Mouse (Mus musculus): ENCODE measurements around the gene Sohlh2. TPM values are rescaled to one million over a fixed set of nuclear protein-coding genes. Genes with fewer than 3 reads are reported as not detected.

Sohlh2 gene
- polyA plus RNA-seq (2015; fragmentation: Nextera tagmentation; extraction: Ambion mirVana) = not detected in 2 replicates

GRCm38 (mm10) chr3:55181766-55182165, at the start of gene Sohlh2:
Gene Sohlh2 (plus strand): TSS chr3:55182028.
- no peak for TF ChIP-seq CTCF (IDR thresholded peaks at IDR 0.05; ENCODE audit: low read depth)
- no peak within 1 kb of the TSS for H3K9ac ChIP-seq (ENCODE audit: low read depth, low read length)
- H3K27ac ChIP-seq = no peak within 1 kb of the TSS
- no peaks in the 10 kb centered on the region for H3K9me3 ChIP-seq (replicated peaks; ENCODE audit: low read length)
- H3K36me3 ChIP-seq (ENCODE audit: insufficient read depth, low read length) = no peaks in the 10 kb centered on the region
- no peak within 1 kb of the TSS for H3K4me3 ChIP-seq (replicated peaks; ENCODE audit: low read depth, low read length)
- no peaks in the 10 kb centered on the region for H3K27me3 ChIP-seq (ENCODE audit: insufficient read depth, low read length)
- WGBS = 95% methylated on average over 22 of the region's 22 CpGs
- no peaks in the 10 kb centered on the region for H3K4me1 ChIP-seq (replicated peaks; ENCODE audit: insufficient read depth, low read length)
- H3K4me2 ChIP-seq (ENCODE audit: low read length) = no peak within 1 kb of the TSS
- no peak for DNase-seq (ENCODE audit: low spot score)
- no peak for ATAC-seq (replicated peaks; ENCODE audit: low FRiP score, low read depth)

DNA sequence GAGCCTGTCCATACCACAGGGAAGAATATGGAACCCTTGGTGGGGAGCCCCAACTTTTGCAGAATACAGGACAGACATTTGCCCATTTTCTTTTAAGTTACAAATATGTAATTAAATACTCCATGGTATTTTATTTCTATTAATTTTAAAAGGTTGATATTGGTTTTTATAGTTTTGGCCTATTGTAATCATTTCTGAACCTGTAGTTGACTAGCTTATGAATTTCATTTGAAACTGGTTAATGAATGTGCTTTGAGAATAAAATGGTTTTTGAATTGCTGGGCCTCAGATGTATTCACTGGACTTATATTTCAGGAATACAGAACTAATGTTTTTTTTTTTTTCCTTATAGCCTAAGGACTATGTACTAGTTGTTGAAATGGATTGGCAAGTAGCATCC, 44.8 kb upstream of the Sohlh2 start, which contains the start of gene Ccdc169:
Gene Ccdc169 (plus strand): TSS at position 301 of the 400 bp plus-strand sequence.
- H3K36me3 ChIP-seq (ENCODE audit: insufficient read depth, low read length) = peaks cover 21% of the 10 kb centered on the region
- DNase-seq (ENCODE audit: low spot score) (no peak), ATAC-seq (replicated peaks; ENCODE audit: low FRiP score, low read depth) (no peak)
- no peak within 1 kb of the TSS for H3K4me2 ChIP-seq (ENCODE audit: low read length)
- H3K9me3 ChIP-seq (replicated peaks; ENCODE audit: low read length) = no peaks in the 10 kb centered on the region
- H3K27me3 ChIP-seq (ENCODE audit: insufficient read depth, low read length) = no peaks in the 10 kb centered on the region
- no peak within 1 kb of the TSS for H3K9ac ChIP-seq (ENCODE audit: low read depth, low read length)
- no peak within 1 kb of the TSS for H3K27ac ChIP-seq
- no peak for TF ChIP-seq CTCF (IDR thresholded peaks at IDR 0.05; ENCODE audit: low read depth)
- no peak within 1 kb of the TSS for H3K4me3 ChIP-seq (replicated peaks; ENCODE audit: low read depth, low read length)
- no peaks in the 10 kb centered on the region for H3K4me1 ChIP-seq (replicated peaks; ENCODE audit: insufficient read depth, low read length)

DNA sequence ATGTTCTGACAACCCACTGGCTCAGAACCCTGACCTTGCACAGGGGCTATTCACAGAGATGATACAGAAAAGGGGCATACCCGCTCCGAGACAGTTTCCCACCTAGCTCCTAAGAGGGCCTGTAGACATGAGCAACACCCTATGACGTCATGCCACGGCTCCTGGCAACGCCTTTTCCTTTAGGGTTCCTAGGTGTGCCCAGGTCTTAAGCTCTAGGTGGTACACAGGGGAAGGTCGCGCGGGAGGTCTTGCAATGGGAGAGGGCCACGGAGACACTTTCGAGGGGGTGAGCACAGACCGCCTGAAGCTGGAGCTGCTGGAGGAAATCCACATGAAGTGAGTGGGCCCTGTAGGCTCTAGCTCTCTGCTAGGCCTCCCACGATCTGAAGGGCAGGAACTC, 42.0 kb upstream of the Sohlh2 start:
- no peak overlapping the region for H3K4me2 ChIP-seq (ENCODE audit: low read length)
- no peaks in the 10 kb centered on the region for H3K4me1 ChIP-seq (replicated peaks; ENCODE audit: insufficient read depth, low read length)
- no peak overlapping the region for H3K27ac ChIP-seq
- WGBS = 82% methylated on average over 12 of the region's 12 CpGs
- no peaks in the 10 kb centered on the region for H3K27me3 ChIP-seq (ENCODE audit: insufficient read depth, low read length)
- H3K9ac ChIP-seq (ENCODE audit: low read depth, low read length) = no peak overlapping the region
- no peak for ATAC-seq (replicated peaks; ENCODE audit: low FRiP score, low read depth)
- H3K9me3 ChIP-seq (replicated peaks; ENCODE audit: low read length) = no peaks in the 10 kb centered on the region
- TF ChIP-seq CTCF (IDR thresholded peaks at IDR 0.05; ENCODE audit: low read depth) = no peak
- H3K36me3 ChIP-seq (ENCODE audit: insufficient read depth, low read length) = peaks cover 14% of the 10 kb centered on the region
- no peak overlapping the region for H3K4me3 ChIP-seq (replicated peaks; ENCODE audit: low read depth, low read length)
- DNase-seq (ENCODE audit: low spot score) = no peak

DNA sequence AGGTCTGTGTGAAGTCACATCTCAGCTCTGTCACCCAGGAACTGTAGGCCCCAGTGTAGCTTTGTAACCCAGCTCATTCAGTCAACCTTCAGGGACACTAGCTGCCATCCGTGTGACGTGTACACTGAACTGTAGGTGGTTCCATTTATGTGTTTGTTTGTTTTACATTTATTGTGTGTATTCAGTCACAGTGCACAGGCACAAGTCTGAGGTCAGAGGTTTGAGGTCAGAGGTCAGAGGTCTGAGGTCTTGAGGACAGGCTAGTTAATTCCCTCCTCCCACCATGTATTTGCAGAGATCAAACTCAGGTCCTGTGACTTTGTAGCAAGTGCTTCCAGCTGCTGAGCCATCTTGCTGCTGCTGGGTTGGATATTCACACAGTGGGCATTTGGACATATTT, 40.4 kb upstream of the Sohlh2 start:
- WGBS = 83% methylated on average over 2 of the region's 2 CpGs
- Histone ChIP-seq H3K9ac (ENCODE audit: low read depth, low read length) (no peak overlapping the region), H3K4me3 (replicated peaks; ENCODE audit: low read depth, low read length) (no peak overlapping the region), H3K9me3 (replicated peaks; ENCODE audit: low read length) (no peaks in the 10 kb centered on the region), H3K27me3 (ENCODE audit: insufficient read depth, low read length) (no peaks in the 10 kb centered on the region), H3K27ac (no peak overlapping the region), H3K4me2 (ENCODE audit: low read length) (no peak overlapping the region), H3K4me1 (replicated peaks; ENCODE audit: insufficient read depth, low read length) (no peaks in the 10 kb centered on the region), H3K36me3 (ENCODE audit: insufficient read depth, low read length) (peaks cover 2% of the 10 kb centered on the region)
- no peak for TF ChIP-seq CTCF (IDR thresholded peaks at IDR 0.05; ENCODE audit: low read depth)
- no peak for ATAC-seq (replicated peaks; ENCODE audit: low FRiP score, low read depth)
- no peak for DNase-seq (ENCODE audit: low spot score)

DNA sequence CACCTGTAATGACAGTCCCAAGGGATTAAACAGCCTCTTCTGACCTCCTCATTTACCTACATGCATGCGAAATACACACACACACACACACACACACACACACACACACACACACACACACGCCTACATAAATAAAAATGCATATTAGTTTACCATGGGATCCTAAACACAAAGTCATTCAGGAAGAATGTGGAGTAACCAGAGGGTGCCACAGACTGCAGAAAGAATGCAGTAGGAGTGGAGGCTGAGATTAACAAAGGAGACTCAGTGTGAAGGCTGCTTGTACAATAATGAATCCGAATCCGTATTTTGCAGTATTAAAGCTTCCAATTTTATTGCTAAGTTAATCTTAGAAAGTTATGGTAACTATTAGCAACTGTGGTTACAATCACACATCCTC, 36.9 kb upstream of the Sohlh2 start:
- no peaks in the 10 kb centered on the region for H3K4me1 ChIP-seq (replicated peaks; ENCODE audit: insufficient read depth, low read length)
- no peaks in the 10 kb centered on the region for H3K36me3 ChIP-seq (ENCODE audit: insufficient read depth, low read length)
- no peak overlapping the region for H3K27ac ChIP-seq
- no peak overlapping the region for H3K4me2 ChIP-seq (ENCODE audit: low read length)
- ATAC-seq (replicated peaks; ENCODE audit: low FRiP score, low read depth) = no peak
- no peak for DNase-seq (ENCODE audit: low spot score)
- no peak overlapping the region for H3K4me3 ChIP-seq (replicated peaks; ENCODE audit: low read depth, low read length)
- no peak overlapping the region for H3K9ac ChIP-seq (ENCODE audit: low read depth, low read length)
- no peaks in the 10 kb centered on the region for H3K27me3 ChIP-seq (ENCODE audit: insufficient read depth, low read length)
- no peaks in the 10 kb centered on the region for H3K9me3 ChIP-seq (replicated peaks; ENCODE audit: low read length)
- WGBS = 88% methylated on average over 4 of the region's 4 CpGs
- no peak for TF ChIP-seq CTCF (IDR thresholded peaks at IDR 0.05; ENCODE audit: low read depth)

DNA sequence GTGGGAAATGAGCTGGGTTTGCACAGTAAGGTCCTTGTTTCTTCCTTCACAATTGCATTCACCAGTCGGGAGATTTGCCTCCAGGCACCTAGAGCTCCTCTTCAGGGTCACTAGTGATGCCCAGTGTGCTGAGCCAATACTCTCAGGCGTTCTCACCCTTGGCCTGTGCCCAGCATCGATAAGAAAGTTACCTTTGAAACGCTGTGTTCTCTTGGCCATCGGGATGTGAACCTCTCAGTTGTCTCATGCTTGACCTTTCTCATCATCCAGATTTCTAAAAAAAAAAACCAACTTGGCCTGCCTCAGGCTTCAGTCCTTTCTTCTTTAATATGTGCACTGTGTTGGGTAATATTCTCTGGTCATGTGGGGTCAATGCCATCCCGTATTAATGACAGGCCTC, 35.4 kb upstream of the Sohlh2 start:
- 78% methylated on average over 6 of the region's 6 CpGs for WGBS
- H3K27me3 ChIP-seq (ENCODE audit: insufficient read depth, low read length) = no peaks in the 10 kb centered on the region
- no peak for ATAC-seq (replicated peaks; ENCODE audit: low FRiP score, low read depth)
- H3K27ac ChIP-seq = no peak overlapping the region
- no peaks in the 10 kb centered on the region for H3K4me1 ChIP-seq (replicated peaks; ENCODE audit: insufficient read depth, low read length)
- no peak overlapping the region for H3K4me2 ChIP-seq (ENCODE audit: low read length)
- no peak overlapping the region for H3K4me3 ChIP-seq (replicated peaks; ENCODE audit: low read depth, low read length)
- H3K9ac ChIP-seq (ENCODE audit: low read depth, low read length) = no peak overlapping the region
- no peak for DNase-seq (ENCODE audit: low spot score)
- H3K36me3 ChIP-seq (ENCODE audit: insufficient read depth, low read length) = no peaks in the 10 kb centered on the region
- H3K9me3 ChIP-seq (replicated peaks; ENCODE audit: low read length) = no peaks in the 10 kb centered on the region
- TF ChIP-seq CTCF (IDR thresholded peaks at IDR 0.05; ENCODE audit: low read depth) = no peak

GRCm38 (mm10) chr3:55147156-55147555, 34.7 kb upstream of the Sohlh2 start:
- Histone ChIP-seq H3K4me1 (replicated peaks; ENCODE audit: insufficient read depth, low read length) (no peaks in the 10 kb centered on the region), H3K36me3 (ENCODE audit: insufficient read depth, low read length) (no peaks in the 10 kb centered on the region), H3K9me3 (replicated peaks; ENCODE audit: low read length) (no peaks in the 10 kb centered on the region), H3K27ac (no peak overlapping the region), H3K27me3 (ENCODE audit: insufficient read depth, low read length) (no peaks in the 10 kb centered on the region), H3K4me2 (ENCODE audit: low read length) (no peak overlapping the region), H3K9ac (ENCODE audit: low read depth, low read length) (no peak overlapping the region), H3K4me3 (replicated peaks; ENCODE audit: low read depth, low read length) (no peak overlapping the region)
- ATAC-seq (replicated peaks; ENCODE audit: low FRiP score, low read depth) = no peak
- DNase-seq (ENCODE audit: low spot score) = no peak
- WGBS = 77% methylated on average over 2 of the region's 2 CpGs
- TF ChIP-seq CTCF (IDR thresholded peaks at IDR 0.05; ENCODE audit: low read depth) = no peak
